Mouse (Mus musculus) neural tube, embryonic 11.5 days (tissue): ENCODE results near the gene Hebp2. TPM values are rescaled to one million over a fixed set of nuclear protein-coding genes. Genes with fewer than 3 reads are reported as not detected.
A peak's percentile ranks its signal among the peaks of the same experiment; 100 is the strongest.

Experiments
- ATAC-seq: fragments of 200-750 bp; cut with Nextera tagmentation; 2 replicates; pipeline ENCODE4 v1.8.0; 2017; ENCODE audit warnings: moderate number of reproducible peaks, mild to moderate bottlenecking, moderate TSS enrichment, moderate library complexity; ENCODE audit not compliant: insufficient read depth, low FRiP score, low TSS enrichment
- DNase-seq: peaks from one replicate; pipeline ENCODE4 v3.0.0-alpha.2; 2015; ENCODE audit warnings: low spot score
- H3K27ac ChIP-seq: fragments of 300-500 bp; sonication (generic); 2 replicates; pipeline ENCODE4 v1.5.1; 2014; ENCODE audit warnings: low read depth, mild to moderate bottlenecking, low read length
- H3K27me3 ChIP-seq: fragments of 300-500 bp; sonication (generic); 2 replicates; pipeline ENCODE4 v1.6.1; 2014; ENCODE audit warnings: mild to moderate bottlenecking, low read length, mixed read lengths; ENCODE audit not compliant: control insufficient read depth, insufficient read depth
- H3K36me3 ChIP-seq: fragments of 300-500 bp; sonication (generic); 2 replicates; pipeline ENCODE4 v1.6.1; 2014; ENCODE audit warnings: mild to moderate bottlenecking, low read length, moderate library complexity, mixed read lengths; ENCODE audit not compliant: control insufficient read depth, insufficient read depth
- H3K4me1 ChIP-seq: fragments of 300-500 bp; sonication (generic); 2 replicates; pipeline ENCODE4 v1.6.1; 2014; ENCODE audit warnings: low read length, mixed read lengths; ENCODE audit not compliant: control insufficient read depth, insufficient read depth
- H3K4me2 ChIP-seq: fragments of 300-500 bp; sonication (generic); 2 replicates; pipeline ENCODE4 v1.6.1; 2014; ENCODE audit warnings: low read depth, mild to moderate bottlenecking, moderate library complexity
- H3K4me3 ChIP-seq: fragments of 300-500 bp; sonication (generic); 2 replicates; pipeline ENCODE4 v1.5.1; 2014; ENCODE audit warnings: low read depth, low read length
- H3K9ac ChIP-seq: fragments of 300-500 bp; sonication (generic); 2 replicates; pipeline ENCODE4 v1.6.1; 2014; ENCODE audit warnings: mild to moderate bottlenecking, low read length
- H3K9me3 ChIP-seq: fragments of 300-500 bp; sonication (generic); 2 replicates; pipeline ENCODE4 v1.6.1; 2016; ENCODE audit warnings: low read length; ENCODE audit not compliant: control insufficient read depth
- WGBS: fragments of 180-500 bp; shearing (Covaris S2); extraction: QIAGEN DNeasy Blood & Tissue Kit; methylation state at CpG from one replicate; pipeline ENCODE4 v1.1.7; 2014; 5-methylcytosine and 5-hydroxymethylcytosine counted together
- polyA plus RNA-seq: library from polyadenylated mRNA; unstranded; fragments of >200 nt; fragmentation: Nextera tagmentation; extraction: Ambion mirVana; gene quantifications from 2 replicates; pipeline ENCODE4 v1.2.1, GENCODE M21; 2014

Hebp2 gene
- polyA plus RNA-seq, 1 experiment from 2014 or later, result 19.3 TPM

DNA sequence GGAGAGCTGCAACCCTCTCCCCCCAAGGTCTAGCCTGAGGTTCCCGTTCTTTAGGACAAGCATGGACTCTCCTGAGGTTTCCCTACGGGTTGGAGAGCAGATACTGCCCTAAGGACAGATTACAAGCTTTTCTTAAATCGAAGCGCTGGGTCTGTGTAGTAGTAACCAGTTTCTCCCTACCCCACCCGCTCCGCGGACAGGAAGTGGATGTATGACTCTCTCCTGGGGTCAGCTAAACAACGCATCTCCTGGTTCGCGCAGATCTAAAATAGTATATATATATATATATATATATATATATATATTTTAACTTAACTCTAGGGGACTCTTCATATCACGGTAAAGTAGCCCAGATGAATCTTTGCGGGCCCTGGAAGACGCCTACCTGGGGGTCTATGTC lies 567 bp downstream of the Hebp2 start:
- H3K27ac ChIP-seq, result no peak overlapping the region
- no peaks in the 10 kb centered on the region for H3K9me3 ChIP-seq
- no peaks in the 10 kb centered on the region for H3K36me3 ChIP-seq
- H3K4me1 ChIP-seq, result no peaks in the 10 kb centered on the region
- DNase-seq, result peak; percentile 13
- no peak for ATAC-seq
- 4% methylated on average over 13 of the region's 13 CpGs for WGBS
- H3K9ac ChIP-seq, result peak overlapping the region; percentile 60
- H3K4me3 ChIP-seq, result peak overlapping the region; percentile 46
- no peaks in the 10 kb centered on the region for H3K27me3 ChIP-seq
- peak overlapping the region; percentile 68 for H3K4me2 ChIP-seq

DNA sequence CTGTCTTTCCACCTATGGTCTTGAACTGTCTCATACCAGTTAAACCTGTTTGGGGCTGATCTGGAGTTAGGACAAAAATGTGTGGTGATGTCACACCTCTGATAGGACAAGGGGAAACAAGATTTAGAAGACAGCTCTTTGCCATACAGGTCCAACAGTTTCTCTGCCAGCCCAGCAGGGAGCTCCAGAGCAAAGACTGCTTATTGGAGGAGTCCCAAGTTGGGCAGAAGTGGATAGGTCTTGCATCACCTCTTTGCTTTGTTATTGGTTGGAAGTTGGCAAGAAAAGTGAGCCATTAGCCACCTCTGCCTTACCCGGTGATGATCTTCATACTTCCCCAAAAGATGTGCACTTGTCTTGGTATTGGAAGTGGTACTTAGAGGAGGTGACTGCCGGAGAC lies 9.0 kb downstream of the Hebp2 start:
- ATAC-seq (no peak), DNase-seq (no peak)
- no peak overlapping the region for H3K27ac ChIP-seq
- no peaks in the 10 kb centered on the region for H3K9me3 ChIP-seq
- H3K36me3 ChIP-seq, result peaks cover under 1% of the 10 kb centered on the region; the same call in 1 of the 2 replicates
- H3K9ac ChIP-seq, result no peak overlapping the region
- H3K4me3 ChIP-seq, result no peak overlapping the region
- no peak overlapping the region for H3K4me2 ChIP-seq
- no peaks in the 10 kb centered on the region for H3K27me3 ChIP-seq
- 87% methylated on average over 2 of the region's 2 CpGs for WGBS
- no peaks in the 10 kb centered on the region for H3K4me1 ChIP-seq

DNA sequence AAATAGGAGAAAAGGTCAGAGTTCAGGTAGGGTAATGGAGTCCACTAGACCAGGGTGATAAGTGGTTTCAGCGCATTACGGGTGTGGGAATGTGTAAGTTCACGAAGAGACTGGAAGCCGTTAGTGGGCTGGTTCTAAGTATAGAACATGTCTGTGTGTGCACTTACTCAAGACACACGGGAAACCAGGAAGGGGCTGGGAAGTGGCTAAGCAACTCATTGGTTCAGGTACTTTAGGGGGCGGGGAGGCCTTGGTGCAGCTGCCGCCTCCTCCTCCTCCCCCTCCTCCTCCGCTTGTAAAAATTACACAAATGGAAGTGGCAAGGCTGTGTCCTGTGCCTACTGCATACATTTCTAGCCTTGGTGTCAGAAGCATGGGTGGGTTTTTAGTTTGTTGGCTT lies 13.6 kb downstream of the Hebp2 start:
- H3K27me3 ChIP-seq, result no peaks in the 10 kb centered on the region
- H3K27ac ChIP-seq, result no peak overlapping the region
- DNase-seq (no peak), ATAC-seq (no peak)
- peaks cover 2% of the 10 kb centered on the region for H3K36me3 ChIP-seq
- no peak overlapping the region for H3K4me2 ChIP-seq
- H3K4me1 ChIP-seq, result no peaks in the 10 kb centered on the region
- WGBS, result 71% methylated on average over 8 of the region's 8 CpGs
- no peak overlapping the region for H3K4me3 ChIP-seq
- no peaks in the 10 kb centered on the region for H3K9me3 ChIP-seq
- no peak overlapping the region for H3K9ac ChIP-seq

DNA sequence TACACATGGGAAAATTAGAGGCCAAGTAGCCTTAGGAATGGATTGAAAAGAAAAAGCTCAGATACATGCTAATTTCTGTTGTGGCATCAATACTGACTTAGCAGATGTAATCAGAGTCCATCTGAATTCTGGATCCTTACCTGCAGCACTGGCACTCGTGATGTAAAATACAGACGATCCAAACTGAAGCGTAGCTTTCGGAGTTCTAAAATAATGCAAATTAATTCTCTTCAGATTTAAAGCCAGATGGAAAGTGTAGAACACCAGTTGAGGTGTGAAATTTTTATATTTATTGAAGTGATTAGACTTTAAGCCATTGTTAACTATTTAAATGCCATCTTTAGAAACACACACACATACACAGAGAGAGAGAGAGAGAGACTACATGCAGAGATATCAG lies 15.7 kb downstream of the Hebp2 start:
- Histone ChIP-seq H3K4me1 (no peaks in the 10 kb centered on the region), H3K9ac (no peak overlapping the region), H3K27ac (no peak overlapping the region), H3K27me3 (no peaks in the 10 kb centered on the region), H3K4me2 (no peak overlapping the region), H3K4me3 (no peak overlapping the region), H3K36me3 (peaks cover 3% of the 10 kb centered on the region), H3K9me3 (no peaks in the 10 kb centered on the region)
- WGBS, result 94% methylated on average over 4 of the region's 4 CpGs
- ATAC-seq, result no peak
- no peak for DNase-seq

GRCm38 (mm10) chr10:18529177-18529576 lies 16.7 kb downstream of the Hebp2 start:
- Histone ChIP-seq H3K9me3 (no peaks in the 10 kb centered on the region), H3K27ac (no peak overlapping the region), H3K4me1 (no peaks in the 10 kb centered on the region), H3K27me3 (no peaks in the 10 kb centered on the region), H3K4me3 (no peak overlapping the region), H3K36me3 (peaks cover 5% of the 10 kb centered on the region), H3K9ac (no peak overlapping the region), H3K4me2 (no peak overlapping the region)
- ATAC-seq (no peak), DNase-seq (no peak)
- 83% methylated on average over 4 of the region's 4 CpGs for WGBS

- no peaks in the 10 kb centered on the region for H3K9me3 ChIP-seq
- DNase-seq, result peak; percentile 27
- ATAC-seq, result no peak
- no peaks in the 10 kb centered on the region for H3K27me3 ChIP-seq
- peaks cover 9% of the 10 kb centered on the region for H3K36me3 ChIP-seq
- no peak overlapping the region for H3K4me3 ChIP-seq
- H3K4me2 ChIP-seq, result no peak overlapping the region
- no peak overlapping the region for H3K27ac ChIP-seq
- H3K9ac ChIP-seq, result no peak overlapping the region
- WGBS, result 57% methylated on average over 5 of the region's 5 CpGs
- H3K4me1 ChIP-seq, result no peaks in the 10 kb centered on the region
Measured at GRCm38 (mm10) chr10:18528475-18528874, 17.4 kb downstream of the Hebp2 start.

GRCm38 (mm10) chr10:18527766-18528165 lies 18.1 kb downstream of the Hebp2 start:
- Histone ChIP-seq H3K9me3 (no peaks in the 10 kb centered on the region), H3K27ac (no peak overlapping the region), H3K36me3 (peaks cover 9% of the 10 kb centered on the region), H3K27me3 (no peaks in the 10 kb centered on the region), H3K4me1 (no peaks in the 10 kb centered on the region), H3K4me3 (no peak overlapping the region), H3K4me2 (no peak overlapping the region), H3K9ac (no peak overlapping the region)
- DNase-seq (no peak), ATAC-seq (no peak)
- WGBS, result 82% methylated on average over 7 of the region's 7 CpGs

DNA sequence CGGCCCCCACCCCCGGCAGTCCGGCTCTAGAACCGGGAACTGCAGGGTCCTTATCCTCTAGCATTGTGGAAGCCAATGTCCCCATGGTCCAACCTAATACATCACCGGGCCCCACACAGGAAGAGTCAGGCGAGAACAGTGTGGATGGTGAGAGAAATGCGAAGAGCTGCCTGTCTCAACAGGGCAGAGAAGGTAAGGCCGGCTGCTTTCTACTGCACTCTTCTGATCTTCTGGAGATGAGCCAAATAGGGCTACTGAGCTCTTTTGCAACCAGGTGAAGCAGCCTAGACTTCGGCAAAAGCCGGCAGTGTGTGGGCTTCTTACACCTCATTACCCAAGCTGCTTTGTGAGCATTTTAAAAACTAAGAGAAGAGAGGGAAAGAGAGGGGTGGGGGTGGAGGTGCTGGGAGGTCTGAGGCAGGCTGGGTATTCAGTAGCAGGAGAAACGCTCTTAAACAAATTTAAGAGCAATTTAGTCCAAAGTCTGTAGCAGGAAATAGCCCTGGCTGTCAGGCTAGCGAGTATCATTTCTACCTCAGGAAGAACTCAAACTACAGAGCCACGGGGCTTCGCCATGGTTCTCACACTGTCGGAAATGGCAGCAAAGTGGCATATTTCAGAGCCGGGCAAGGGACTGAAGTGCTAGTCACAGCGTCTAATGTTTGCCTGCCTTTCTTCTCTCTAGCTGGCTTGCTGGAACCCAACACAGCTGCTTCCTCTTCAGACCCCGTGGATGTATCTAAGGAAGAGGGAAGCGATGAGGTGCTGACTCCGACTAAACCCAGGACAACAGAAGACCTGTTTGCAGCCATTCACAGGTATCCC lies 18.8 kb downstream of the Hebp2 start:
- no peaks in the 10 kb centered on the region for H3K27me3 ChIP-seq
- peak; percentile 48; the same call in 1 of the 2 replicates for ATAC-seq

GRCm38 (mm10) chr10:18526184-18526850 lies 19.6 kb downstream of the Hebp2 start:
- Histone ChIP-seq H3K4me1 (no peaks in the 10 kb centered on the region), H3K9me3 (no peaks in the 10 kb centered on the region), H3K27me3 (no peaks in the 10 kb centered on the region), H3K36me3 (peaks cover 7% of the 10 kb centered on the region), H3K4me3 (no peak overlapping the region), H3K27ac (no peak overlapping the region), H3K4me2 (no peak overlapping the region), H3K9ac (no peak overlapping the region)
- WGBS, result 88% methylated on average over 22 of the region's 22 CpGs
- DNase-seq (no peak), ATAC-seq (no peak; the same call in 1 of the 2 replicates)

More for the DNA sequence above, 18.8 kb downstream of the Hebp2 start:
- Histone ChIP-seq H3K27ac (no peak overlapping the region), H3K9me3 (no peaks in the 10 kb centered on the region), H3K4me2 (no peak overlapping the region), H3K4me1 (no peaks in the 10 kb centered on the region), H3K36me3 (peaks cover 9% of the 10 kb centered on the region), H3K4me3 (no peak overlapping the region), H3K9ac (no peak overlapping the region)
- DNase-seq, result no peak
- WGBS, result 72% methylated on average over 20 of the region's 20 CpGs
